Mouse (Mus musculus): ENCODE measurements at regions not wholly inside any gene's neighbourhood (a gene's known extent, or its start where the extent isn't known, plus 50 kb on each side); places are given as distances from the start of the nearest gene placed in this dataset.

DNA sequence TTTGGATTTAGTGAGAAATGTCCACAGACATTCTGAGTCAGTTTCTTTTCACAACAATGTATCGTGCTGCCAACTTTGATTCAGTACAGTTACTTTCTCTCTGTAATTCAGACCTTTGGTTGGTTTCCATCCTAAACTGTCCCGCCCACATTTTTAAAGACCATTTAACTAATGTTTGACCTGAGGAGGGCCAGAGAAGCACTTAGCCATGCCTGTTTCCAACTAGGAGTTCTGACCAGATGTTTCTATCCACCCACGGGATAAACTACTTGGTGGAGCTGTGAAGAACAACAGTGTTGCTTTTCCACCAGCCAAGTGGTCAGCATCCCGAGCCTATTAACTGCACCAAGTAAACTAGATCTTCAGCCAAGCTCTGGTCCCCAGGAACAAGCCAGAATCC is 72.0 kb downstream of the Mrpl39 start:
- Histone ChIP-seq H3K4me1 (replicated peaks; ENCODE audit: control insufficient read depth, insufficient read depth, low read length) (no peaks in the 10 kb centered on the region), H3K4me2 (ENCODE audit: low read depth, low read length) (no peak overlapping the region), H3K27me3 (ENCODE audit: control insufficient read depth, insufficient read depth, low read depth, low read length) (no peaks in the 10 kb centered on the region), H3K9ac (ENCODE audit: low read length) (no peak overlapping the region), H3K4me3 (ENCODE audit: low read length) (no peak overlapping the region), H3K9me3 (ENCODE audit: control insufficient read depth, low read length) (peaks cover 6% of the 10 kb centered on the region), H3K36me3 (ENCODE audit: control insufficient read depth, insufficient read depth, low read length) (no peaks in the 10 kb centered on the region), H3K27ac (ENCODE audit: low read length) (no peak overlapping the region)
- no peak for ATAC-seq (ENCODE audit: low read depth)
- WGBS, result 79% methylated on average over 4 of the region's 4 CpGs

Data from lung, embryonic 16.5 days (tissue).